Mouse (Mus musculus): ENCODE results near the gene A430078G23Rik. TPM values are rescaled to one million over a fixed set of nuclear protein-coding genes. Genes with fewer than 3 reads are reported as not detected.

The A430078G23Rik gene
- polyA plus RNA-seq, 1 experiment: not detected

DNA sequence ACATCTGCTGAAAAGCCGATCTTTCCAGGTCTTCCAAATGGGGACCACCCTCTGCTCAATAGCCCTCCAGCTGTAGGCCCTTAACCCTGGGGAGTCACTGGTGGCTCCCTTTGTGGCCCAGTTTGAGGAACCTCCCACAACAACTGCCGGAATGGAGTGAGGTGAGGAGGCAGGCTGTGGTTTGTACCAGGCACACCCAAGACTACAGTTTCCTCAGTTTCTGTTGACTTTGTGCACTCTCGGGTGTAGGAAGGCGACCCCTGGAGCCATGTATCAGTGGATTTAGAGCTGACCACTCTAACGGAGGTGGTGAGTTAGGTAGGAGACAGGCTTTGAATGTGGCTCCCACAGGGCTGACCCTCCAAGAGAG, 1.2 kb downstream of the A430078G23Rik start:
- H3K27ac ChIP-seq (ENCODE audit: insufficient read depth, low read length): no peak overlapping the region
- no peaks in the 10 kb centered on the region for H3K27me3 ChIP-seq (ENCODE audit: control insufficient read depth, insufficient read depth, low read length)
- H3K4me1 ChIP-seq (ENCODE audit: control insufficient read depth, insufficient read depth, low read length): no peaks in the 10 kb centered on the region
- no peak for DNase-seq
- H3K4me3 ChIP-seq (replicated peaks; ENCODE audit: insufficient read depth, low read depth, low read length): no peak overlapping the region
- TF ChIP-seq CTCF (IDR thresholded peaks at IDR 0.05; ENCODE audit: borderline replicate concordance, insufficient read depth, low read depth, low read length) (no peak), POLR2A (IDR thresholded peaks at IDR 0.05; ENCODE audit: borderline replicate concordance, insufficient read depth, low read length) (no peak)
- WGBS: 75% methylated on average over 5 of the region's 5 CpGs

DNA sequence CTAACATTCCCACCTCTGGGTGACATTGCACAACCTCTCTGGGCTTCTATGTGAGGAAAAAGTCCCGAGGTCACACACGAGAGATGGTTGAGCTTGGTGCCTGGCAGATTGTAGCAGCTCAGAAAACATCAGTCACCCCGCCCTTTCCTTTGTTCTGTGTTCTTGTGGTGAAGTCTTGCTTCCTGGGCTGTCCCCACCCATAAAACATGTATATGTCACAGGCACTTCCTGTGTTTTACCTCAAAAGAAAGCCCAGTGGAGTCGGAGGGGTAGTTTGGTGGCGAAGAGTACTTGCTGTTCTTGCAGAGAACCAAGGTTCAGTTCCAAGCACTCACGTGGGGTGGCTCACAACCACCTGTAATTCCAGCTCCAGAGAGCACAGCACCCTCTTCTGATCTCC, 2.4 kb downstream of the A430078G23Rik start:
- Histone ChIP-seq H3K4me3 (replicated peaks; ENCODE audit: insufficient read depth, low read depth, low read length) (no peak overlapping the region), H3K27me3 (ENCODE audit: control insufficient read depth, insufficient read depth, low read length) (no peaks in the 10 kb centered on the region), H3K27ac (ENCODE audit: insufficient read depth, low read length) (no peak overlapping the region), H3K4me1 (ENCODE audit: control insufficient read depth, insufficient read depth, low read length) (no peaks in the 10 kb centered on the region)
- TF ChIP-seq POLR2A (IDR thresholded peaks at IDR 0.05; ENCODE audit: borderline replicate concordance, insufficient read depth, low read length) (no peak), CTCF (IDR thresholded peaks at IDR 0.05; ENCODE audit: borderline replicate concordance, insufficient read depth, low read depth, low read length) (no peak)
- WGBS: 86% methylated on average over 6 of the region's 6 CpGs
- DNase-seq: no peak

DNA sequence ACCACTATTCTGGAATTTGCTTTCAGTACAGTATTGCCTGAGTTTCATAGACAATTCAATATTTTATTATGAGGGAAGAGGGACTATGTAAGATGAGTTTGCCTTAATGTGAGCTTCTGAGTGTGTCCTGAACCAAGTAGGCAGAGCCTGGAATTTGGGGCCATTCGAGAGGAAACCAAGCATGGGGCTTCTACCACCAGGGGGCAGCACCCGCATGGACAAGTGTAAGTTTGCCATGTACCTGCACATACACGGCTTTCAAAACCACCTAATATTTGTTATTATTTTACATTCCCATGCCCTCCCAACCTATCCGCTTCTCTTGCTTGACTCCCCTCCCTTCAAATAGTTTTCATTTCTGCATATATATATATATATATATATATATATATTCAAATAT, 4.8 kb downstream of the A430078G23Rik start:
- peak; percentile 70 to 85 for DNase-seq
- Histone ChIP-seq H3K27ac (ENCODE audit: insufficient read depth, low read length) (no peak overlapping the region), H3K27me3 (ENCODE audit: control insufficient read depth, insufficient read depth, low read length) (no peaks in the 10 kb centered on the region), H3K4me1 (ENCODE audit: control insufficient read depth, insufficient read depth, low read length) (no peaks in the 10 kb centered on the region), H3K4me3 (replicated peaks; ENCODE audit: insufficient read depth, low read depth, low read length) (no peak overlapping the region)
- WGBS: 6% methylated on average over 4 of the region's 4 CpGs
- TF ChIP-seq CTCF (IDR thresholded peaks at IDR 0.05; ENCODE audit: borderline replicate concordance, insufficient read depth, low read depth, low read length) (peak; percentile 86), POLR2A (IDR thresholded peaks at IDR 0.05; ENCODE audit: borderline replicate concordance, insufficient read depth, low read length) (no peak)

DNA sequence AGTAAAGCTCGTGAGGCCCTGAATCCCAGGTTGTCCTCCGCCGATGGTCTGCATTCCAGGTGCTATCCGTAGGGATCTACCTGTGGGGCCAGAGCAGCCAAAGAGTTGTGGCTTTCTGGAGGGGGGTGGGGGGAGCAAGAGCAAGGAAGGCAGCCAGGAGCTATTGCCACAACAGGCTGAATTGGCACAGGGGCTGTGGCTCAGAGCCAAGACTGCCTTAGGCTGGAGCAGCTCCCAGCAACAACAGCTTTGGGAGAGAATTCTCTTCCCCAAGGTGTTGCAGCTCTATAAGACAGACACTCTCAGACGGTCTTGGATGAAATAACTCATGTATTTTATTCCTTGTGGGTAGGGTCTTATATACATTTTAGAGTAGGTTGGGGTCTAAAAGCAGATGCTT, 13.9 kb downstream of the A430078G23Rik start:
- Histone ChIP-seq H3K4me1 (ENCODE audit: control insufficient read depth, insufficient read depth, low read length) (no peaks in the 10 kb centered on the region), H3K27ac (ENCODE audit: insufficient read depth, low read length) (no peak overlapping the region), H3K4me3 (replicated peaks; ENCODE audit: insufficient read depth, low read depth, low read length) (no peak overlapping the region), H3K27me3 (ENCODE audit: control insufficient read depth, insufficient read depth, low read length) (no peaks in the 10 kb centered on the region)
- no peak for TF ChIP-seq POLR2A (IDR thresholded peaks at IDR 0.05; ENCODE audit: borderline replicate concordance, insufficient read depth, low read length)
- TF ChIP-seq CTCF (IDR thresholded peaks at IDR 0.05; ENCODE audit: borderline replicate concordance, insufficient read depth, low read depth, low read length): no peak
- 30% methylated on average over 5 of the region's 5 CpGs for WGBS
- DNase-seq: no peak

DNA sequence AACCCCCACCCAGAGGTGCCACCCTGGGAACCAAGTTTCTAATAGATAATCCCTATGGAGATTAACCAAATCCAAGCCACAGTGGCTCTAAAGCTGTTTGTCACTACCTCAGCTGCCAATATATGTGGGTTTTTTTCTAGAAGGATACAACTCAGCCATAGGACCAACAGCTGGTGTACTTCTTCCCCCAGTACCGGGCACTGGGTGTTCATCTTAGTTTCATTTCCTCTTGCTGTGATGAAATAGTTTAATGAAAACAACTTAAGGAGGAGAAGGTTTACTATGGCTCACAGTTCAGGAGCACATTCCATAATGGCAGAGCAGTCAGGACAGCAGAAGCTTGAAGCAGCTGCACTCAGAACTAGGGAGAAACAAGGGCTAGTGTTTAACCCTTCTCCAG, 14.9 kb downstream of the A430078G23Rik start:
- Histone ChIP-seq H3K27me3 (ENCODE audit: control insufficient read depth, insufficient read depth, low read length) (no peaks in the 10 kb centered on the region), H3K4me3 (replicated peaks; ENCODE audit: insufficient read depth, low read depth, low read length) (no peak overlapping the region), H3K27ac (ENCODE audit: insufficient read depth, low read length) (no peak overlapping the region), H3K4me1 (ENCODE audit: control insufficient read depth, insufficient read depth, low read length) (no peaks in the 10 kb centered on the region)
- no peak for DNase-seq
- TF ChIP-seq POLR2A (IDR thresholded peaks at IDR 0.05; ENCODE audit: borderline replicate concordance, insufficient read depth, low read length): no peak
- no peak for TF ChIP-seq CTCF (IDR thresholded peaks at IDR 0.05; ENCODE audit: borderline replicate concordance, insufficient read depth, low read depth, low read length)
- 58% methylated on average over 1 of the region's 1 CpGs for WGBS

DNA sequence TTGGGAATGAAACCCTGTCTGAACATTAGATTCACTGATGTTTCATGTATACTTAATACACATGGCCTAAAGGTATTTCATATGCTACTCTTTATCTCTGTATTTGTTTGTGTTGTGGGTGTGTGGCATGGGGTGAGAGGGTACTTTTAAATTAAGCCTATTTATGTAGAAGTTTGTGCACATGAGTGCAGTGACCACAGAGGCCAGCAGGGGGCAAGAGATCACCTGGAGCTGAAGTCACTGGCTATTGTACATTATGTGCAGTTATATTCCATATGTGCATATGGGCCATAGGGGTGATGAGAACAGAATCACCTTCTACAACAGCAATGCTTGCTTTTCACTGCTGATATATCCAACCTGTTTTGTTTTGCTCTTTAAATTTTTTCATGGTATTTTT, 22.5 kb downstream of the A430078G23Rik start:
- no peaks in the 10 kb centered on the region for H3K27me3 ChIP-seq (ENCODE audit: control insufficient read depth, insufficient read depth, low read length)
- H3K4me1 ChIP-seq (ENCODE audit: control insufficient read depth, insufficient read depth, low read length): no peaks in the 10 kb centered on the region
- no peak overlapping the region for H3K4me3 ChIP-seq (replicated peaks; ENCODE audit: insufficient read depth, low read depth, low read length)
- no peak for DNase-seq
- TF ChIP-seq POLR2A (IDR thresholded peaks at IDR 0.05; ENCODE audit: borderline replicate concordance, insufficient read depth, low read length) (no peak), CTCF (IDR thresholded peaks at IDR 0.05; ENCODE audit: borderline replicate concordance, insufficient read depth, low read depth, low read length) (no peak)
- no peak overlapping the region for H3K27ac ChIP-seq (ENCODE audit: insufficient read depth, low read length)

DNA sequence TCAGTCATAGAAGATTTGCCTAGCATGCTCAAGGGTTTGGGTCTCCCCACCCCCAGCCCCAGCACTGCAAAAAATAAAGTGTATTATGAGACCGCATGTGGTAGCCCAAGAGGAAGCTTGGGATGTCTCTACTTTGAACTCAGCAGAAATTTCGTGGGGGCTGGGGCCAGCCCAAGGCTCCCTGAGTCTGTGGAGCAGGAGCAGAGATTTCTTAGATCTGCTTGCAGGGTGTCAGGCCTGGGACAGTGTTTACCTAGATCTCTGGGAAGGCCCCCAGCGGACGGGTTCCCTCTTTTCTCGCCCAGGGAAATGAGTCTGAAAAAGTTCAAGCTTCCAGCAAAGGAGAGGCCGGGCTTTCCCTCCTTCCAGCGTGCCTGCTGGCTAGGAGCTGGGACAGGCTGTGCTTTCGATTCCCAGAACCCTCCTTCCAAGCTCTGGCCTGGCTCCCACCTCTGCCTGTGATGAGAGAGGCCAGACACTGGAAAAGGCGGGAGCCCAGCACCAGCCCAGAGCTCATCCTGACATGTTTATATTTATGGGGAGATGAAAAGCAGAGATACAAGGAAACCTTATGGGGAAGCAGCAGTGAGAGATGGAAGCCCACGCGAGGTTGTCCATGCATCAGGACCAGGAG, 23.5 kb downstream of the A430078G23Rik start:
- no peak for DNase-seq
- 46% methylated on average over 11 of the region's 11 CpGs for WGBS
- no peak overlapping the region for H3K4me3 ChIP-seq (replicated peaks; ENCODE audit: insufficient read depth, low read depth, low read length)
- H3K27me3 ChIP-seq (ENCODE audit: control insufficient read depth, insufficient read depth, low read length): no peaks in the 10 kb centered on the region
- TF ChIP-seq POLR2A (IDR thresholded peaks at IDR 0.05; ENCODE audit: borderline replicate concordance, insufficient read depth, low read length) (no peak), CTCF (IDR thresholded peaks at IDR 0.05; ENCODE audit: borderline replicate concordance, insufficient read depth, low read depth, low read length) (no peak)
- no peak overlapping the region for H3K27ac ChIP-seq (ENCODE audit: insufficient read depth, low read length)
- H3K4me1 ChIP-seq (ENCODE audit: control insufficient read depth, insufficient read depth, low read length): no peaks in the 10 kb centered on the region

DNA sequence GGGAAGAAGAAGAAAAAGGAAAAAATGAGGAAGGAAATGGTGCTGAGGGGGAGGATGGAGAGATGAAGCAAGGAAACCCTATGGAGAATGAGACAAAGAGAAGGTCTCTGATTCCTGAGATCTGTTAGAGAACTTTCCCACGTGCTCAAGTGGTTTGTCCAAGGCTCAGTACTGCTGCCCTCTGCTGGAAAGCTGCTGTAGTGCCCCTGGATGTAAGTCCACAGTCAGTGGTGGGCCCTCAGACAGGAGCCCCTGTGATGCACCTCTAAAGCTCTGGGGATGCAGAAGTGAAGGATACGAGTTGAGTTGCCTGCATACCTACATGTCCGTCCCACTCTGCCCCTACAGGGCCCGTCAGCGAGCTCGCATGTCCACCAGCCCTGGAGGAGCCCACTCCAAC, 34.1 kb downstream of the A430078G23Rik start:
- DNase-seq: peak; percentile 26 to 38
- no peaks in the 10 kb centered on the region for H3K4me1 ChIP-seq (ENCODE audit: control insufficient read depth, insufficient read depth, low read length)
- H3K27me3 ChIP-seq (ENCODE audit: control insufficient read depth, insufficient read depth, low read length): no peaks in the 10 kb centered on the region
- TF ChIP-seq POLR2A (IDR thresholded peaks at IDR 0.05; ENCODE audit: borderline replicate concordance, insufficient read depth, low read length) (no peak), CTCF (IDR thresholded peaks at IDR 0.05; ENCODE audit: borderline replicate concordance, insufficient read depth, low read depth, low read length) (peak; percentile 71)
- H3K27ac ChIP-seq (ENCODE audit: insufficient read depth, low read length): no peak overlapping the region
- 42% methylated on average over 6 of the region's 6 CpGs for WGBS
- no peak overlapping the region for H3K4me3 ChIP-seq (replicated peaks; ENCODE audit: insufficient read depth, low read depth, low read length)
